Mouse (Mus musculus) CH12F3 (cell line): Measurements from ENCODE around the gene Capn12.

Source experiments
- in situ Hi-C: fragments of 300-500 bp; cut with MboI; formaldehyde crosslinking; loops from 2 replicates; pipeline ENCODE4 v1.14.3; 2020; ENCODE audit warnings: low sequenced_read_pairs

The Capn12 gene

DNA sequence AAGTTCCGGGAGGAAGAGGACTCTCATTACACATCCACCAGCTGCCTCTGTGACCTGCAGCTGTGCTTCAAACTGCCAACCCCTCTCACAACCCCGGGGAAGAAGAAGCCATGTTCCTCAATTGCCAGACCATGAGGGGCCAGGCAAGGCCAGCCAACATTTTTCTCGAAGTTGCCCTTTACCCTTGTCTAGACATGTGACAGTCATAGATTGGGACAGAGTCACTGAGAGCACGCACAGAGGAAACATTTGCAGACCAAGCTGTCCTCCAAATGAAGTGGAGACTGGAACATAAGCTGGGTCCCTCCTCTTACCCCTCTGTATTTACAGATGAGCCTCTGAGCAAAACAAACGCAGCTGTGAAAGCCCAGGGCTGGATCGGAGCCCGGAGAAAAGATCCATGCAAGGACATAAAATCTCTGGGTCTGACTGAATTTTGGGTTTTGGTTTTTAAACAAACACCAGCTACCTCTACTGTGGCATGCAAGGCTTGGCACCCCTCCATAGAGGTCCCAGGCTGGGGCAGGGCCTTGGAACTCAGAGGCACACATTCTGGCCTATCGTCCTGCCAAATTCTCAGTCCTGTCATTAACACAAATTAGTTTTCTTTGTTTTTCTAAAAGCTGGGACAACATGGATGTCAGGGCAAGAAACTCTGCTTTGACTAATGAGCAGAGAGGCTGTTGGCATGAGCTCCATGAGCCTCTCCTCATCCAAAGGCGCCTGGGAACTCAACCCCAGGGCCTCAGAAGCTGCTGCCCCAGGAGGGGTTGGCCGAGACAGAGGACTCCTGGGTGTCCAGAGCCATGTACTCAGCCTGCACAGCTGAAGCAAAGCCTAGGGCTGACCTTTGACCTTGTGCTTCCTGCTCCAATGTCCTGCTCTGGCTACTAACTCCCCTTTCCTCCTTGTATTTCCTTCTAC, 36.5 kb downstream of the Capn12 start:
- in situ Hi-C loops: no loop called here

DNA sequence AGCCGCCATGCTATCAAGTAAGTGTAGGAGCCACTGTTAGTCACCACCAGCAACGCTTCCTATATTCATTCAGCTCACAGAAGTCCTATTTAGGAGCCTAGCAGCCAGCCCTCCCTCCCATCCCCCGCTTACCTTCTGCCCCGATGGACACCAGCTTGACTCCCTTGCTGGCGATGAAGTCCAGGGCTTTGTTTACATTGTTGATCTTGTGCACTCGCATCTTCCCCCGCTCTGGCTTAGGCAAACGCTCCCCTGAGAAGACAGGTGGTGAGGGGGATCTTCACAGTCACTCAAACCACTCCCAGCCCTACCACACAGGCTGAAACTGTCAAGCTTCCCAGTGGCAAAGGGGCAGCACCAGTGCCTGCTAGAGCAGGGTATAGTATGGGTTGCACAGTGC, 37.3 kb downstream of the Capn12 start:
- in situ Hi-C loops: no loop called here

DNA sequence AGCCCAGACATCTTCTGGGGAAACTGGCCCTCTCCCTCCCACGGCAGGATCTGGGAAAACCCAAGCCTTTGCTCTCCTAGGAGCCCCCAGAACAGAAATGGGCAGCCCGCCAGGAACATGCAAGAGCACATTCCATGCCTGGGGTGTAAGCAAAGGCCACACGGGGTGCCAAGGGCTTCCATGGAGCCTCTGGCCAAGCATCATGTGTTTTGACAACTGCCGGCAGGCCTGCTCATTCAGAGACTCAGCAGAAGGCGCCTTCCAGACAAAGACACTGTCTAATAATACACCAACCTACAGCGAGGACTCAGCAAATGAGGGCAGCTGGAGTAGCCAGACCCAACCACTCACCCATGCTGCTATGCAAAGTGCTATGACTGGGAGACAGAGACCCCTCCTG, 38.6 kb downstream of the Capn12 start:
- in situ Hi-C loops: no loop called here

DNA sequence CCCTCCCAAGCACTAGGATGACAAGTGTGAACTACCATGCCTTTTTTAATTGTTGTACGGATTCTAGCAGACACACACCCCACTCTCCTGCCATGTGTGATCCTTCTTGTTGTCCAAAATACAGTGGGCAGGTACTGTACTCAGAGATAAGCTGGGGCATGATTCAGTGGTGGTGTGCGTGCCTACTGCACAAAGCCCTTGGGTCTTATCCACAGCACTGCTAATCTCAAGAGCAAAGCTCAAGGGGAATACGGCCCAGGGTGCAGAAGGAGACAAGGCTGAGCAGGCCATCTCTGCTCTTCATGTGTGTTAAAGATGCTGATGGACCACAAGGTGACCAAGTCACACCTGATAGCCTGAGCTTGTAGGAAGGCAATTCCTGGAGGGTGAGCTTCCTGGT, 40.0 kb downstream of the Capn12 start:
- in situ Hi-C loops: no loop called here

DNA sequence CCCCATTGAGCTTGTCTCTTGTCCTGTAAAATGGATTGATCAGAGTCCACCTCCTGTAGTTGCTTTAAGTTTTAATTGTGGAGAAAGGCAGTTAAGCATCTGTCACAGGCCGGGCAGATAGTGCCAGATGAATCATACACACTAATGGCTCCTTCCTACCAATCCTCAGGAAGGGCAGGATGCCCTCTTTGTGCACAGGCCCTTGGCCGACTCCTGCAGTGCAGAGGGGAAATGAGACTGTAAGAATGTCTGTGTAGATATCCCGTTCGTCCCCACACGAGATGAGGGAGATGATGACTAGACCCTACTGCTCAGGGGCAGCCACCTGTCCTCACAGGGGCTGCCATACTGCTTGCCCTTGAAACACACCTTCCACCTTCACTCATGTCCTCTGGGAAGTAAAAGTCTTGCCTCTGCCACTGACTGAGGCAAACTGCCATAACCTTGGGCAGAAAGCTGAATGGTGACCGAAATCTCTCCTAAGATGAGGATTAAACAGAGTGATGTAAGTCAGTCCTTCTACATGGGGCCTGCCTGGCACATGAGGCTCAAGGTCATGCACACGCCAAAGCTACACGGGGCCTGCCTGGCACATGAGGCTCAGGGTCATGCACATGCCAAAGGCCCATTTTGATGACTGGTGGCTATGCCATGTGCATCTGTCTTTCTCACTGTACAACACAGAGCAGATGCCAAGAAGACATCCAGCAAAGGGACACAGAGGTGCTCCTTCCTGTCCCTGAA, 40.7 kb downstream of the Capn12 start:
- in situ Hi-C loops: no loop called here

GRCm38 (mm10) chr7:28922606-28923005, 41.4 kb downstream of the Capn12 start:
- in situ Hi-C loops: no loop called here

GRCm38 (mm10) chr7:28923865-28924291, 42.7 kb downstream of the Capn12 start:
- in situ Hi-C loops: no loop called here

DNA sequence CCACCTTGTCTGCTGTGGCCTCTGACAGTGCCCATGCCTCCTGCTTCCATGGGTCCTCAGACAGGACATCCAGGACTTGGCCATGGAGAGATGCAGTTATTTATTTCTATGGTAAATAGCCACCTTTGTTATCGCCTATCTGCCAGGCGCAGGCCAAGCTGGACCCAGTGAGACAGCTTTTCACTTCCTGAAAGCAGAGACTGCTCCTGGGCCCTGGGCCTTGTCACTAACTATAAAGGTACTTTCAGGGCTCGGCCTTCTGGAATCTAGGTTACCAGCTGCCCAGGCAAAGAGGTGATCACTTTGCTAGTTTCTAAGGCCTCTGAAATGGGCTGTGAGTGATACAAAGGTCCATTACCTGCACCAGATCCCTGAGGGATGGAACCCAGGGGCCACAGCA, 43.6 kb downstream of the Capn12 start:
- in situ Hi-C loops: no loop called here

DNA sequence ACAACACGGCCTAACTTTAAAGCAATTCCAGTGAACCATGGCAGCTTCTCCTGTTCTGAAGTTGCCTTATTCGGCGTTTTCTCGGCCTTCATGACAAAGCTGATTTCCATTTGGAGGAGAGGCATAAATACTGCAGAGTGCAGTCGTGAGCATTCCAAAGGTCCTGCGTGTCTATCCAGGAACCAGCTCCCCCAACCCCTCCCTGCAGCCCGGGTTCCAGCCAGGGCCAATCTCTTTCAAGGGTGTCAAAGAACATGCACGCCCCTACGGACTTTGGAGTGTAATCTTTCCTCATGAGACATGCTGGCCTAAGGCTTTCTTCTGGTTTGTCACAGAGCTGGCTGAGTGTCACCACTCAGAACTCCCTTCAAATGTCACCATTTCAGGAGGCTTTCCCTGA, 44.1 kb downstream of the Capn12 start:
- in situ Hi-C loops: no loop called here

DNA sequence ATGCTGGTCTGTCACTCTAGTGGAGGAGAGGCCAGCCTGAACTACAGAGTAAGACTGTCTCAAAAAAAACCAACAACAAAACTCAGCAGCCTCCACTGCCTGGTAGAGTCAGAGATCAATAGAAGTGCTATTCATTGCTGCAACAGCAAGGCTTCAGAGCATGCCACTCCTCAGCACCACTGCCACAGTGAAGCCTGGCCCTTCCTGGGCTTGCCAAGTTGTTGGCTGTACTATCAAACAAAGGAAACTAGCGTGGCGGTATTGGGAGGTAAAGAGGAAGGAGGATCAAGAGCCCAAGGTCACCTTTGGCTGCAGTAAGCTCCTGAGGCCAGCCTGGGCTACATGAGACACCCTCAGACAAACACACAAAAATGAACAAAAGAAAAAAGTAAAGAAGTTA, 45.0 kb downstream of the Capn12 start:
- in situ Hi-C loops: no loop called here

GRCm38 (mm10) chr7:28929381-28929780, 48.2 kb downstream of the Capn12 start:
- in situ Hi-C loops: no loop called here

GRCm38 (mm10) chr7:28930320-28931031, 49.3 kb downstream of the Capn12 start:
- in situ Hi-C loops: no loop called here

DNA sequence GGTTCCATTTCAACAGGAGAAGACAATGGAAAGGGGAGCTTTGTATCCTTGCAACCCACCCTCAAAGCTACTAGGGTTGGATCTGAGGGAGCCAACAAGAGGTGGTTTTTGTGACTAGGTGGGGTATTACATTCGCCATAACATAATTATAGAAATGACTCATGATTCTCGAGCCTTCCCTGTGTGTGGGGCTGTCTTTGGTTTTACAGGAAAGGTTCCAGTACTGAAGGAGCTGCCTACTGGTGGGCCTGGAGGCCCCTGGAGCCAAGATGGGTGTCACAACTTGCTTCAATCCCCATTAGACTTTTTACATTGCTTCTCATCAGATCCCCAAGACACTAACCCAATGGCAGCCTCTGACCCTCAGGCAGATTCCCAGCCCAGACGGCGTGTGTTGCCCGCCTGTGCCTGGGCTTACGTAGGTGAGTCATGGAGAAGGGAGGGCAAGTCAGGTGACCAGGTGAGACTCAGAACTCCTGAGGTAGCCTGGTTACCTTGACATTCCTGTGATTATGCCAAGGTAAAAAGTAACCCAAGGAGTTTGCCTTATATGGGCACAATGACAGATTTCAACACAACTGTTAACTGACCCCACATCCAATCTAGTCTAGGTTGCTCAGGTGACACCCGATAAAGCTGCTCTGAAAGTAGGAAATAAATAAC, 49.9 kb downstream of the Capn12 start:
- in situ Hi-C loops: no loop called here

DNA sequence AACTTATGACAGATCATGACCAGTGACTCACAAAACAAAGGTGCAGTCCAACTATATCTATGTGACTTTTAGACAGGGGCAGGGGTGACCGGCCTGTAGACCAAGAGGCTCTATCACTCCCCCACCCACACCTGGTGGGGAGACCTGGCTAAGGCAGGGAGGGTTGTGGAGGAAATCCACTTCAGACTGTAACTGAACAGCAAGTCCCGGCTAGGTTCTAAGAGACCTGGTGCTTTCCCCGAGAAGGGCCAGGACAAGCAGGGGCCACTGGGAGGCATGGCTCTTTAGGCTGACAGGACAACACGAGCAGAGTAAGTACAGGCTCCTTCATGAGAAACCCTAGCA, 50.4 kb downstream of the Capn12 start:
- in situ Hi-C loops: no loop called here

DNA sequence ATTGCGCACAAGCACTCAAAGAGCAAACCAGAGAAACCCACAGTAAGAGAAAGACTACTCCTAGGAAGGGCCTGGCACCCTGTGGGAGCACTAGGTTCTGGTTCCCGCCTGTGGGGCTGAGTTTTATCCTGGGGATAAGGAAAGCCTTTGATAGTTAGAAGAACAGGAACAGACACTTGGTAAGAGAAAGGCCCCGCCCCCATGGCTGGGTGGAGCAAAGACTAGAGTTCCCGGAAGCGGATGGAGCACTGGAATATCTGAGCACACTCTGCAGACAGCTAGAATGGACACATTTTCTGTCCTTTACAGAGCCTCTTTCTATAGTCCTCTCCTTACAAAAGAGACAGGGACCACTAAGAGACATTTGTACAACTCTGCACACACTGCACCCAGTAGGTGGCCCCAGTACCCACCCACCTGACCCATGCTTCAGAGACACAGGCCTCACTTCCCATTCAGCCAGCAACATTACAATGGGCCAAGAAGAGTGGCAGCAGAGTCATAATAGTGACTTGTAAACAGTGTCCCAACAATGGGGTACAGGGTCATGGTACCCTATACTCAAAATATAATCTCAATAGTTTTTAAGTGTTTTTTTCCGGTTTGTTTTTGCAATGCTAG, 51.3 kb downstream of the Capn12 start:
- in situ Hi-C loops: no loop called here

DNA sequence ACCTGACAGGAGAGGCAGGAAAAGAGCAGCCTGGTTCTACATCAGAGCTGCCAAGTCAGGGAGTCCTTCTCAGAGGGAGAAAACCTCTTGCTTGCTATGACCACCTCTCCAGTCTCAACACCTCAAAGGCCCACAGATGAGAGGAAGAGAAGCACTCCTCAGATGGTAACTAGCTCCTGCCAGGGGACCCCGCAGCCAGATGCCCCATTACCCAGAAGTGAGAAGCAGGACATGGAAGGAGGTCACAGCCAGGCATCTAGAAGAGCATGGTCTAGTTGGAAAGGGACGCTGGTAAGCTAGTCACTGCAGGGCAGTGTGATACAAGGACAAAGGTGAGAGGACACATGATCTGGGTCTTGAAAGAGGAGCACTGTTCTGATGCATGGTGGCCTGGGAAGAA, 52.6 kb downstream of the Capn12 start:
- in situ Hi-C loops: no loop called here

DNA sequence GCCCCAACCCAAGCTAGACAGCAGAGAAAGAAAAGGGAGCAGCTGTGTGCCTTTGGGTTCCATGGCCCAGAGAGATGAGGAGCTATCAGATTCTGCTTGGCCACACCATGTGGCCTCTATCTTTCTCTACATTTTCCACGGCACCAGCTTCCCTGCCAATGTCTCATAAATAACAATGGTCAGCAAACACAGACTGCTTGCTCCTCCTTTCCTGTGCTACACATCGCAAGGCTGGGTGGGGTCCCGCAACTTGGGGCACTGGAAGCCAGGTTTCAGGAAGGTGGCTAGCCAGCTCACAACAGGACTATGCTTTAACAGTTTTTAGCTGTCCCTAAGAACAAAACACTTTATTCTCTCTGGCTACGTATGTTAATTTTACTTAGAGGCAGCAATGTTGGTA, 55.6 kb downstream of the Capn12 start:
- in situ Hi-C loops: no loop called here

GRCm38 (mm10) chr7:28938654-28939053, 57.4 kb downstream of the Capn12 start:
- in situ Hi-C loops: no loop called here

GRCm38 (mm10) chr7:28939418-28940183, 58.4 kb downstream of the Capn12 start:
- in situ Hi-C loops: no loop called here

DNA sequence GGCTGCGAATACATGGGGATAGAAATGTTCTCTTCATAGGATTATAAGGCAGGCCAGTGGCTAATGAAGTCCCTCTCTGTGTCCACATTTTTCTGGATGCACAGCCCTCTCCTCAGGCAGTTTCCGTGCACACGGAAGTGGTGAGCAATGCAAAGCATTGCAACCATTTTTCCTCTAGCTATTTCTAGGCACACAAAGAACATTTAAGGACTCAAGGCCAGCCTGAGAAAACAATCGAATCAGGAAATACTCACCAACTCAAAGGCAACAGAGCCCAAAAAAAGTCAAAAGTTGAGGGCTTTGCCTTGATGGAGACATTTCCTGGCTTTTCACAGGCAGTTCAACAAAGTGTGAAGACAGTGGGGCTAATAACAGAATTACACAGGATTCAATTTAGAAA, 59.9 kb downstream of the Capn12 start:
- in situ Hi-C loops: no loop called here
